Comparison of ENCODE assay signal across 7 mouse cellular contexts in genomic region chrX:85049593-85049992, GRCm38 (mm10).
DNase-seq lines count a peak whose midpoint lies in the region; ATAC-seq lines count a peak whose summit lies in the region.

No protein-coding gene starts in this region.

- H3K4me2 ChIP-seq in forebrain, embryonic 14.5 days (ENCODE audit: low read length) = peak overlapping the region; percentile 60
- peak overlapping the region; percentile 61; the same call in 1 of the 2 replicates for H3K4me2 ChIP-seq in kidney, embryonic 16.5 days (replicated peaks; ENCODE audit: low read depth, low read length)
- H3K4me2 ChIP-seq in midbrain, embryonic 15.5 days = peak overlapping the region; percentile 69

- WGBS in forebrain, embryonic 14.5 days = 37% methylated on average over 3 of the region's 3 CpGs
- 42% methylated on average over 3 of the region's 3 CpGs for WGBS in kidney, embryonic 16.5 days
- 36% methylated on average over 3 of the region's 3 CpGs for WGBS in midbrain, embryonic 15.5 days

- no peak for DNase-seq in forebrain, embryonic 14.5 days (ENCODE audit: low spot score)
- no peak for DNase-seq in left cerebral cortex, adult 8-10 months (ENCODE audit: low spot score in 2 of 2)
- DNase-seq in thymus, postnatal 14 days = no peak
- DNase-seq in right cerebral cortex, postnatal 36 days (ENCODE audit: low spot score in 2 of 2) = no peak

- H3K9me3 ChIP-seq in forebrain, embryonic 14.5 days (replicated peaks; ENCODE audit: control insufficient read depth, low read length) = no peaks in the 10 kb centered on the region
- H3K9me3 ChIP-seq in kidney, embryonic 16.5 days (ENCODE audit: low read length) = no peaks in the 10 kb centered on the region
- H3K9me3 ChIP-seq in midbrain, embryonic 15.5 days = no peaks in the 10 kb centered on the region

- no peaks in the 10 kb centered on the region for H3K27me3 ChIP-seq in forebrain, embryonic 14.5 days (replicated peaks; ENCODE audit: control insufficient read depth, insufficient read depth, low read length)
- peaks cover 8% of the 10 kb centered on the region; the same call in 1 of the 2 replicates for H3K27me3 ChIP-seq in kidney, embryonic 16.5 days (ENCODE audit: insufficient read depth, low read length)
- H3K27me3 ChIP-seq in midbrain, embryonic 15.5 days (replicated peaks) = no peaks in the 10 kb centered on the region

- peak overlapping the region; percentile 70 for H3K4me3 ChIP-seq in brown adipose tissue, adult 24 weeks (ENCODE audit: insufficient read depth, low read depth, low read length)
- peak overlapping the region; percentile 47; the same call in 1 of the 2 replicates for H3K4me3 ChIP-seq in forebrain, embryonic 14.5 days (ENCODE audit: low read depth, low read length)
- peak overlapping the region; percentile 61 for H3K4me3 ChIP-seq in kidney, embryonic 16.5 days (ENCODE audit: low read length)
- H3K4me3 ChIP-seq in midbrain, embryonic 15.5 days = peak overlapping the region; percentile 43

- H3K4me1 ChIP-seq in brown adipose tissue, adult 24 weeks (ENCODE audit: control insufficient read depth, insufficient read depth, insufficient read length, low read length) = no peaks in the 10 kb centered on the region
- no peaks in the 10 kb centered on the region for H3K4me1 ChIP-seq in forebrain, embryonic 14.5 days (ENCODE audit: control insufficient read depth, insufficient read depth, low read length)
- H3K4me1 ChIP-seq in kidney, embryonic 16.5 days (ENCODE audit: insufficient read depth, low read length) = no peaks in the 10 kb centered on the region
- H3K4me1 ChIP-seq in midbrain, embryonic 15.5 days = no peaks in the 10 kb centered on the region

- H3K9ac ChIP-seq in forebrain, embryonic 14.5 days (ENCODE audit: low read length) = peak overlapping the region; percentile 21; the same call in 1 of the 2 replicates
- no peak overlapping the region for H3K9ac ChIP-seq in kidney, embryonic 16.5 days (replicated peaks; ENCODE audit: low read length)
- no peak overlapping the region for H3K9ac ChIP-seq in midbrain, embryonic 15.5 days

- no peaks in the 10 kb centered on the region for H3K36me3 ChIP-seq in forebrain, embryonic 14.5 days (ENCODE audit: control insufficient read depth, insufficient read depth, low read length)
- no peaks in the 10 kb centered on the region for H3K36me3 ChIP-seq in kidney, embryonic 16.5 days (ENCODE audit: insufficient read depth, low read length)
- H3K36me3 ChIP-seq in midbrain, embryonic 15.5 days (replicated peaks) = no peaks in the 10 kb centered on the region

- peak overlapping the region; percentile 33 for H3K27ac ChIP-seq in brown adipose tissue, adult 24 weeks (replicated peaks; ENCODE audit: low read depth, low read length)
- H3K27ac ChIP-seq in forebrain, embryonic 14.5 days (ENCODE audit: low read depth, low read length) = no peak overlapping the region
- no peak overlapping the region for H3K27ac ChIP-seq in kidney, embryonic 16.5 days (ENCODE audit: low read length)
- no peak overlapping the region for H3K27ac ChIP-seq in midbrain, embryonic 15.5 days

- no peak for ATAC-seq in forebrain, embryonic 14.5 days
- ATAC-seq in kidney, embryonic 16.5 days (ENCODE audit: low FRiP score, low TSS enrichment) = no peak
- ATAC-seq in midbrain, embryonic 15.5 days (replicated peaks) = no peak
